8 mouse cellular contexts compared by ENCODE assay signal in the genomic region with DNA sequence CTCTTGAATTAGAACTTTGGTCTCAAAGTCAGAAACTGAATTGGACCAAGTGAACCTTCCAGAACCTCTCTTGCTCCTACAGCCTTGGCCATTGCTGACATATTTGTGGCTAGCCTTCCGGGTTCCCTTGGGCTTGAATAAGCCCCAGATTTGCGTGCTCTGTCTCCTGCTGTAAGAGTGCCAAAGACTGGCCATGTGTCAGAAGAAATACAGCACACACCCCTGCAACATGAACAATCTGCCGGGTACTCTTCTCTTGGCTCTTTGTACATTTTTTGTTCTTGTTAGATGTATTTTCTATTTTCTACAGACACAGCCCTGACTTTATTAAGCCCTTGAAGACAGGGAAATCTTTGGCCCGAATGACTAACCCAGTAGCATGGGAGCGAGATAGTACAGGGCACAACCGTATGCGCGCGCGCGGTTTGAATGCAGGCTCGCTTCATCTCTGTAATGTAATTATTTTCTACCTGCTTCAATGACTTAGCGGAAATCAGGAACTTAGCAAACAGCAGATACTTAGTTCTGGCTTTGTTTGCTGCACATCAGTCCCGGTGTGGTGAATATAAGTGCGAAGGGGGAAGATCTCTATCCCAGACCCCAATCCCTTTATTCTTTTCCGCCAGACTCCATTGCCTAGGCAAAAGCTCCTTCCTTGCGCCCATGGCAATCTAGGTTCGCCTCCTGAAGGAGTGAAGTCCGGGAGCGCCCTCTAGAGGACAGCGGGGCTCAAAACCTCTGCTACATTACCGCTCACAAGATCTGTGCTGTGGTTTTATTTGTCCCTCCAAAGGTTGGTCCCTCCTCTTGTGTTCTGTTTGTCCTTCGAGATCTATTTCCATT. TPM values are rescaled to one million over a fixed set of nuclear protein-coding genes. Genes with fewer than 3 reads are reported as not detected.
DNase-seq lines count a peak whose midpoint lies in the region; ATAC-seq and TF ChIP-seq lines count a peak whose summit lies in the region.

No protein-coding gene starts in this region.

- no peak overlapping the region for H3K9ac ChIP-seq in forebrain, embryonic 15.5 days (replicated peaks)
- H3K9ac ChIP-seq in lung, embryonic 15.5 days: no peak overlapping the region

- H3K4me3 ChIP-seq in forebrain, embryonic 15.5 days: no peak overlapping the region
- H3K4me3 ChIP-seq in lung, embryonic 15.5 days: no peak overlapping the region
- no peak overlapping the region for H3K4me3 ChIP-seq in thymus, adult 2 months (ENCODE audit: control insufficient read depth, insufficient read depth, low read length)

- no peak overlapping the region for H3K27ac ChIP-seq in forebrain, embryonic 15.5 days (replicated peaks)
- no peak overlapping the region for H3K27ac ChIP-seq in lung, embryonic 15.5 days
- no peak overlapping the region for H3K27ac ChIP-seq in thymus, adult 2 months (ENCODE audit: control insufficient read depth, insufficient read depth, low read length)

- no peaks in the 10 kb centered on the region for H3K36me3 ChIP-seq in forebrain, embryonic 15.5 days
- no peaks in the 10 kb centered on the region for H3K36me3 ChIP-seq in lung, embryonic 15.5 days
- no peaks in the 10 kb centered on the region for H3K36me3 ChIP-seq in thymus, adult 2 months (ENCODE audit: control insufficient read depth, insufficient read depth, low read length)

- peak; percentile 92 for ATAC-seq in forebrain, embryonic 15.5 days (replicated peaks)
- peak; percentile 59; the same call in 1 of the 2 replicates for ATAC-seq in lung, embryonic 15.5 days (ENCODE audit: borderline replicate concordance, extremely low read depth, low FRiP score, low TSS enrichment)

- TF ChIP-seq POLR2A in thymus, adult 2 months (IDR thresholded peaks at IDR 0.05; ENCODE audit: control insufficient read depth, extremely low read depth, insufficient read depth, low read length, poor library complexity): no peak

- H3K4me1 ChIP-seq in forebrain, embryonic 15.5 days: no peaks in the 10 kb centered on the region
- no peaks in the 10 kb centered on the region for H3K4me1 ChIP-seq in lung, embryonic 15.5 days
- H3K4me1 ChIP-seq in thymus, adult 2 months (replicated peaks; ENCODE audit: control insufficient read depth, insufficient read depth, low read length): no peaks in the 10 kb centered on the region

- H3K9me3 ChIP-seq in forebrain, embryonic 15.5 days: no peaks in the 10 kb centered on the region
- H3K9me3 ChIP-seq in lung, embryonic 15.5 days: no peaks in the 10 kb centered on the region

- no peaks in the 10 kb centered on the region for H3K27me3 ChIP-seq in forebrain, embryonic 15.5 days
- no peaks in the 10 kb centered on the region for H3K27me3 ChIP-seq in lung, embryonic 15.5 days
- no peaks in the 10 kb centered on the region for H3K27me3 ChIP-seq in thymus, adult 2 months (ENCODE audit: control insufficient read depth, insufficient read depth, low read length)

- intact Hi-C loops in heart, postnatal 25 days (cut with DNase I): loop anchor here (1.0 to 5.0 kb wide), 3 partner anchors 167 to 1372 kb away; no protein-coding TSS in a partner anchor

- no peak overlapping the region for H3K4me2 ChIP-seq in forebrain, embryonic 15.5 days (replicated peaks)
- H3K4me2 ChIP-seq in lung, embryonic 15.5 days: no peak overlapping the region

- WGBS in forebrain, embryonic 15.5 days: 46% methylated on average over 23 of the region's 23 CpGs
- WGBS in lung, embryonic 15.5 days: 44% methylated on average over 23 of the region's 23 CpGs
- WGBS in thymus, adult 2 months: 47% methylated on average over 23 of the region's 23 CpGs

- peak; percentile 72; the same call in 1 of the 2 replicates for TF ChIP-seq CTCF in thymus, adult 2 months (IDR thresholded peaks at IDR 0.05; ENCODE audit: borderline replicate concordance, control insufficient read depth, extremely low read depth, insufficient read depth, low read length, poor library complexity)

- peak; percentile 91 for DNase-seq in ES-CJ7 (ENCODE audit: low read depth, low spot score)
- peak; percentile 82 for DNase-seq in cerebellum, adult 11 months
- DNase-seq in heart, postnatal 25 days (ENCODE audit: low spot score): peak; percentile 21
- peak; percentile 91 for DNase-seq in layer of hippocampus, adult 11-12 months (ENCODE audit: low spot score)
- DNase-seq in ovary, postnatal 10 days (ENCODE audit: low spot score): peak; percentile 71
- DNase-seq in thymus, adult 2 months: peak; percentile 81

RNA-seq across cellular contexts. Expression of gene Poc1b, which starts 22.2 kb away (rescaled TPM):
- 15.4 and 16.4 TPM in 2 replicates for polyA plus RNA-seq in forebrain, embryonic 15.5 days (2015; fragmentation: Nextera tagmentation; extraction: Ambion mirVana)
- 1 to 10 TPM; 5.3 to 6.4 TPM for total RNA-seq in heart, postnatal 25 days (2021)
- polyA plus RNA-seq in lung, embryonic 15.5 days (2015; fragmentation: Nextera tagmentation; extraction: Ambion mirVana): 19.1 and 19.5 TPM in 2 replicates
- polyA plus RNA-seq in thymus, adult 2 months (2012; rRNA removed): 11.0 and 11.4 TPM in 2 replicates

RNA-seq across cellular contexts. Expression of gene Galnt4, which starts 23.3 kb away (rescaled TPM):
- polyA plus RNA-seq in forebrain, embryonic 15.5 days (2015; fragmentation: Nextera tagmentation; extraction: Ambion mirVana): 2.8 and 2.9 TPM in 2 replicates
- 1 to 10 TPM; 3.2 to 3.6 TPM for total RNA-seq in heart, postnatal 25 days (2021)
- 13.7 and 14.9 TPM in 2 replicates for polyA plus RNA-seq in lung, embryonic 15.5 days (2015; fragmentation: Nextera tagmentation; extraction: Ambion mirVana)
- 4.2 and 4.6 TPM in 2 replicates for polyA plus RNA-seq in thymus, adult 2 months (2012; rRNA removed)

RNA-seq across cellular contexts. Expression of gene Phxr2, which starts 41.5 kb away (rescaled TPM):
- polyA plus RNA-seq in forebrain, embryonic 15.5 days (2015; fragmentation: Nextera tagmentation; extraction: Ambion mirVana): not detected in 2 replicates
- total RNA-seq in heart, postnatal 25 days (2021): not detected
- not detected in 2 replicates for polyA plus RNA-seq in lung, embryonic 15.5 days (2015; fragmentation: Nextera tagmentation; extraction: Ambion mirVana)
- polyA plus RNA-seq in thymus, adult 2 months (2012; rRNA removed): 0.57 and 0.74 TPM in 2 replicates

Comparison
In these comparisons a context has a peak if more than half of its experiments do, and no peak if none do; other contexts are left out.
1. DNase-seq: peak in every context shown above with its lines; median percentile 91 in ES-CJ7; 91 in layer of hippocampus, adult 11-12 months; 82 in cerebellum, adult 11 months; 81 in thymus, adult 2 months; 71 in ovary, postnatal 10 days; 21 in heart, postnatal 25 days.